Mouse (Mus musculus) liver, postnatal 0 days (tissue): ENCODE measurements around the gene Cuedc1.

ENCODE experiments used
- CTCF ChIP-seq: sonication (generic); IDR thresholded peaks from 2 replicates; pipeline ENCODE4 v1.5.1; 2016; ENCODE audit warnings: antibody characterized with exemption, low read depth
- EP300 ChIP-seq: IDR thresholded peaks from 2 replicates; pipeline ENCODE4 v1.6.1; 2016; ENCODE audit warnings: antibody characterized with exemption, low read depth, mild to moderate bottlenecking

DNA sequence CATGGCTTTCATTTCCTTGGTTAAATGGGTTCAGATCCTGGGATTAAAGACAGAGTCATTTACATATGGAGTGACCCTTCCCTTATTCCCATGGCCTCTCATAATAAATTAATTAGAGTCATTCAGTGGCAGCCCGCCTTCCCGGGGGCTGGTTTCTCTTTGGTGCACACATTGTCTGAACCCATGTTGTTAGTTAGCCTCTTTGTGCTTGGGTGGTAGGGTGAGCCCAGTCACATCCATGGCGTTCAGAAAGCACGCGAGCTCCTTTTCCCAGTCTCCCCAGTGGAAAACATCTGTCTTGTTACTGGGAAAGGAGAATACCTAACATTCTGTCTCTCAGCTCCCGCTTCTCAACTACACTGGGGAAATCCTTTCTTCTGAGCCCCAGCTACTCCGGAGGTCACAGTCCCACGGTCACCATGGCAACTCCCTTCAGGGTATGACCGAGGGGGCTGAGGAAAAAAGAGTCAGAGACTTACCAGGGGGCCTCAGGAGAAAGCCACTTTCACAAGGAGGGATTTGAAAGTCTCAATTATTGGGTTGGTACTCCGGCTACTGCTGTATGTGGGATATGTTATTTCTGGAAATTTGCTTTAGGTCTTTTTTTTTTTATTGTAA, 143.0 kb downstream of the Cuedc1 start:
- no peak for TF ChIP-seq CTCF
- TF ChIP-seq EP300 = no peak
